8 mouse cellular contexts compared by ENCODE assay signal in genomic region chr15:101175613-101176283, GRCm38 (mm10). TPM values are rescaled to one million over a fixed set of nuclear protein-coding genes. Genes with fewer than 3 reads are reported as not detected.
DNase-seq lines count a peak whose midpoint lies in the region; ATAC-seq and TF ChIP-seq lines count a peak whose summit lies in the region.

No protein-coding gene starts in this region.

- TF ChIP-seq CTCF in E14TG2a.4 (conservative IDR thresholded peaks at IDR 0.05; ENCODE audit: low read length), result no peak

- no peaks in the 10 kb centered on the region for H3K9me3 ChIP-seq in E14TG2a.4 (ENCODE audit: low read length)
- no peaks in the 10 kb centered on the region for H3K9me3 ChIP-seq in forebrain, embryonic 11.5 days (ENCODE audit: control insufficient read depth, low read length)
- H3K9me3 ChIP-seq in limb, embryonic 15.5 days, result no peaks in the 10 kb centered on the region

- 26% methylated on average over 17 of the region's 17 CpGs for WGBS in forebrain, embryonic 11.5 days
- WGBS in limb, embryonic 15.5 days, result 15% methylated on average over 17 of the region's 17 CpGs

- no peaks in the 10 kb centered on the region; the same call in 1 of the 2 replicates for H3K36me3 ChIP-seq in E14TG2a.4 (ENCODE audit: insufficient read depth, low read length)
- H3K36me3 ChIP-seq in forebrain, embryonic 11.5 days (ENCODE audit: control insufficient read depth, insufficient read depth, low read length), result no peaks in the 10 kb centered on the region
- H3K36me3 ChIP-seq in limb, embryonic 15.5 days, result no peaks in the 10 kb centered on the region

- peaks cover 18% of the 10 kb centered on the region for H3K27me3 ChIP-seq in E14TG2a.4 (ENCODE audit: insufficient read depth, low read length)
- no peaks in the 10 kb centered on the region for H3K27me3 ChIP-seq in forebrain, embryonic 11.5 days (ENCODE audit: control insufficient read depth, insufficient read depth, low read length)
- no peaks in the 10 kb centered on the region for H3K27me3 ChIP-seq in limb, embryonic 15.5 days

- no peak for ATAC-seq in forebrain, embryonic 11.5 days (replicated peaks; ENCODE audit: low FRiP score)
- ATAC-seq in limb, embryonic 15.5 days (ENCODE audit: insufficient number of reproducible peaks, low FRiP score, low TSS enrichment, low read depth), result no peak

- H3K4me2 ChIP-seq in forebrain, embryonic 11.5 days (ENCODE audit: low read depth, low read length, severe bottlenecking), result peak overlapping the region; percentile 92
- peak overlapping the region; percentile 78 for H3K4me2 ChIP-seq in limb, embryonic 15.5 days

- DNase-seq in embryo, embryonic 10.5 days (ENCODE audit: low spot score), result peak; percentile 50
- no peak for DNase-seq in embryo, embryonic 11 days
- no peak for DNase-seq in forebrain, embryonic 11.5 days (ENCODE audit: low spot score)
- DNase-seq in thymus, postnatal 0 days (ENCODE audit: low spot score), result peak; percentile 33
- DNase-seq in ovary, postnatal 14 days (ENCODE audit: low spot score), result no peak
- no peak for DNase-seq in frontal cortex, adult 2 months (ENCODE audit: extremely low spot score in 1 of 2, low spot score in 1 of 2)

- no peak overlapping the region for H3K27ac ChIP-seq in forebrain, embryonic 11.5 days (ENCODE audit: low read depth, low read length)
- H3K27ac ChIP-seq in limb, embryonic 15.5 days, result peak overlapping the region; percentile 17; the same call in 1 of the 2 replicates

- peak overlapping the region; percentile 91 for H3K4me3 ChIP-seq in E14TG2a.4 (replicated peaks; ENCODE audit: low read length)
- H3K4me3 ChIP-seq in forebrain, embryonic 11.5 days (ENCODE audit: low read depth, low read length), result peak overlapping the region; percentile 91
- H3K4me3 ChIP-seq in limb, embryonic 15.5 days, result peak overlapping the region; percentile 84

- peak overlapping the region; percentile 85 for H3K9ac ChIP-seq in forebrain, embryonic 11.5 days (ENCODE audit: low read length)
- peak overlapping the region; percentile 15 for H3K9ac ChIP-seq in limb, embryonic 15.5 days

- H3K4me1 ChIP-seq in E14TG2a.4 (replicated peaks; ENCODE audit: low read depth, low read length), result peaks cover 70% of the 10 kb centered on the region
- peaks cover 12% of the 10 kb centered on the region; the same call in 1 of the 2 replicates for H3K4me1 ChIP-seq in forebrain, embryonic 11.5 days (replicated peaks; ENCODE audit: control insufficient read depth, insufficient read depth, low read length)
- H3K4me1 ChIP-seq in limb, embryonic 15.5 days, result peaks cover 61% of the 10 kb centered on the region

RNA-seq across cellular contexts. Expression of gene Acvr1b, which starts 1.9 kb away (rescaled TPM):
- 15.0 and 16.0 TPM in 2 replicates for polyA plus RNA-seq in forebrain, embryonic 11.5 days (2014; fragmentation: Nextera tagmentation; extraction: Ambion mirVana)
- 8.4 and 10.9 TPM in 2 replicates for polyA plus RNA-seq in limb, embryonic 15.5 days (2015; fragmentation: Nextera tagmentation; extraction: Ambion mirVana)
- 3.9 and 4.6 TPM in 2 replicates for polyA plus RNA-seq in thymus, postnatal 0 days (2015; fragmentation: Nextera tagmentation; extraction: Ambion mirVana)
- polyA plus RNA-seq in frontal cortex, adult 2 months (2012; rRNA removed), result 68.4 and 68.6 TPM in 2 replicates

RNA-seq across cellular contexts. Expression of gene Acvrl1, which starts 47.4 kb away (rescaled TPM):
- polyA plus RNA-seq in forebrain, embryonic 11.5 days (2014; fragmentation: Nextera tagmentation; extraction: Ambion mirVana), result 7.2 and 7.7 TPM in 2 replicates
- polyA plus RNA-seq in limb, embryonic 15.5 days (2015; fragmentation: Nextera tagmentation; extraction: Ambion mirVana), result 16.3 and 17.7 TPM in 2 replicates
- 5.8 and 6.5 TPM in 2 replicates for polyA plus RNA-seq in thymus, postnatal 0 days (2015; fragmentation: Nextera tagmentation; extraction: Ambion mirVana)
- 20.7 and 22.4 TPM in 2 replicates for polyA plus RNA-seq in frontal cortex, adult 2 months (2012; rRNA removed)

RNA-seq across cellular contexts. Expression of gene Grasp, which starts 48.2 kb away (rescaled TPM):
- 4.6 and 5.6 TPM in 2 replicates for polyA plus RNA-seq in forebrain, embryonic 11.5 days (2014; fragmentation: Nextera tagmentation; extraction: Ambion mirVana)
- polyA plus RNA-seq in limb, embryonic 15.5 days (2015; fragmentation: Nextera tagmentation; extraction: Ambion mirVana), result 5.3 and 7.2 TPM in 2 replicates
- 1.2 TPM in 2 replicates for polyA plus RNA-seq in thymus, postnatal 0 days (2015; fragmentation: Nextera tagmentation; extraction: Ambion mirVana)
- 43.9 and 53.5 TPM in 2 replicates for polyA plus RNA-seq in frontal cortex, adult 2 months (2012; rRNA removed)

Comparison
In these comparisons a context has a peak if more than half of its experiments do, and no peak if none do; other contexts are left out.
1. DNase-seq: peak in embryo, embryonic 10.5 days (single experiment) and thymus, postnatal 0 days (single experiment); none in embryo, embryonic 11 days (single experiment), forebrain, embryonic 11.5 days (single experiment), ovary, postnatal 14 days (single experiment) and frontal cortex, adult 2 months (0 of 2).
2. Peak in every context shown above with its lines, with median percentiles within 50 percentile points of each other: H3K4me3 ChIP-seq.